Mouse (Mus musculus) midbrain, embryonic 16.5 days (tissue): ENCODE measurements around the gene Tm4sf4. TPM values are rescaled to one million over a fixed set of nuclear protein-coding genes. Genes with fewer than 3 reads are reported as not detected.

Source experiments
- polyA plus RNA-seq: library from polyadenylated mRNA; unstranded; fragments of >200 nt; fragmentation: Nextera tagmentation; extraction: Ambion mirVana; gene quantifications from 2 replicates; pipeline ENCODE4 v1.2.1, GENCODE M21; 2015

Gene Tm4sf4
- polyA plus RNA-seq, 1 experiment from 2014 or later: not detected

Other genes with a start within 250 kb of the Tm4sf4 start
- gene Tm4sf1, start 123.3 kb upstream of the Tm4sf4 start, polyA plus RNA-seq: 21.6 and 22.7 TPM in 2 replicates
- gene Wwtr1, start 150.6 kb downstream of the Tm4sf4 start, polyA plus RNA-seq: 5.8 and 6.4 TPM in 2 replicates
- 60.6 and 66.3 TPM in 2 replicates for gene Commd2, start 226.4 kb downstream of the Tm4sf4 start, polyA plus RNA-seq